Mouse (Mus musculus): ENCODE data around the gene Cpa3. TPM values are rescaled to one million over a fixed set of nuclear protein-coding genes. Genes with fewer than 3 reads are reported as not detected.

The Cpa3 gene
- 10 to 100 TPM in 1 of 2 experiments, 1 to 10 TPM in 1; 8.1 to 12.6 TPM for total RNA-seq (2021)
- long read RNA-seq, experiment 1, transcript Cpa3-201 (11 exons, 1,449 nt): major isoform, 6 of 7 reads
- long read RNA-seq, experiment 1, partial matches to known transcripts: 0 of 7 reads
- long read RNA-seq, experiment 1, other reads (novel, unspliced or antisense): 1 of 7 reads
- long read RNA-seq, experiment 2, partial matches to known transcripts: 0 of 1 reads
- long read RNA-seq, experiment 2, other reads (novel, unspliced or antisense): 0 of 1 reads

DNA sequence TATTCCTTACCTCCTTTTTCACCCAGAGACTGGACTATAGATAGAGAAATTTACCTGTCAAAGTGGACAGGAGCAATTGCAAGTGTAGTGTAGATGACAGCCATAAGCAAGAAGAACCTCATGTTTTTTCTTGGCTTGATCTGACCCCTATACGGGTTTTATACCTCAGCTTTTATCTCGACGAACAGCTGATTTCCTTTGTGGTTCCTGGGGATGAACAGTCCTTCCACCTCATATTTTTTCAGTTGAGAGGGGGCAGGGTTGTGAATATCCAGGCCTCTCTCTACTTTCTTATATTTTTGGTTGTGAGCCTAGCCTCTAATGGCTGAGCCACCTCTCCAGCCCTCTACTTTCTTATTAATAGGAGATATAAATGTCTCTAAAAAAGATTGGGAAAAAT lies at the start of gene Cpa3:
Cpa3 (minus strand) TSS at position 132 of the 400 bp plus-strand sequence.
- DNase-seq (ENCODE audit: low spot score in 2 of 2): no peak

DNA sequence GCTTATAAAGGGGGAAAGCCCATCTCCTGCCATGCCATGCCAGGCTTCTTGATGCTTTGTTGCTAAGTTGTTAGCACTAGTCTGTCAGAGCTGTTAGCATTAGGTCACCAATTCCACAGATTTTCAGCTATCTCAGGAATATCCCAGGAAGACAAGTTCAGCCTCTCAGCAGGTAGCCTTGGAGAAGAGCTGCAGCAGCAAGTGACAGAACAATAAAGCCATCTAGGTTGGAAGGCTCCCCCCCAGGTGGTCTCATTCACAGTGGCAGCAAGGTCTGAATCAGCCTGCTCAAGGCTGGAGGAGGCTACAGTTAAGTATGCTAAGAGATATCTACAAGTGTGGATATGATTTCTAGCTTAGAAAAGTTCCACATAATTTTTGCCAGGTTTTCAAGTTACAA lies 49.4 kb upstream of the Cpa3 start:
- no peak for DNase-seq (ENCODE audit: low spot score in 2 of 2)

DNA sequence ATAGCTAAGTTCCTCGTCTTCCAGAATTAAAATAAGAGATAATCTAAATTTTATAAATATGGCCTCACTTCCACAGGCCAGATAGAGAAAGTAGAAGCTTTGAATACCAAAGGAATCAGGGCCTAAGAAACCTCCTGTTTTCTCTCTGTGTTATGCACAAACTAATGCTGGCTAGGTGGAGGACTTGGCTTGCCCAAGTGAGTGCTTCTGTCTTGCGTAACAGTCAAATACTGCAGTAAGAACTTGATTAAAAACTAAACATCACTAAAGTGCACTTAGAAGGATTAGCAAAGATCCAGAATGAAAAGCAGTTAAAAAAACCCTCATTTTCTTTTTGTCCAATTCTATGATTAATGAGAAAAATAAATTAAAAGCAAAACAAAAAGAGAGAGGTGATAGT lies 46.8 kb upstream of the Cpa3 start:
- DNase-seq (ENCODE audit: low spot score in 2 of 2): no peak

DNA sequence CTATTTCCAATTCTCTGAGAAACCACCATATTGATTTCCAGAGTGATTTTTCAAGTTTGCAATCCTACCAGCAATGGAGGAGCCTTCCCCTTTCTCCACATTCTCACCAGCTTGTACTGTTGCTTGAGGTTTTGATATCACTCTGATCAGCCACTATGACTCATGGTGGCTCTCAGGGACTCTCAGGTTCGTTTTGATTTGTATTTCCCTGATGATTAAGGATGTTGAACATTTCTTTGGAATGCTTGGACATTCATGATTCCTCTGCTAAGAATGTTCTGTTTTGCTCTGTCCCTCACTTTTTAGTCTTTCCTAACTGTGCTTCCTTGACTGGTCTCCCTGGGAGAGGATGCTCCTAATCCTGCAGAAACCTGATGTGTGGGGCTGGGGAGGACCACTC lies 39.8 kb upstream of the Cpa3 start:
- no peak for DNase-seq (ENCODE audit: low spot score in 2 of 2)

GRCm38 (mm10) chr3:20275633-20276032 lies 33.7 kb upstream of the Cpa3 start, which contains the start of gene Cpb1:
Gene Cpb1 (minus strand): TSS chr3:20275733.
- DNase-seq (ENCODE audit: low spot score in 2 of 2): no peak

GRCm38 (mm10) chr3:20254566-20255479 lies 12.8 kb upstream of the Cpa3 start:
- no peak for DNase-seq (ENCODE audit: low spot score in 2 of 2)

DNA sequence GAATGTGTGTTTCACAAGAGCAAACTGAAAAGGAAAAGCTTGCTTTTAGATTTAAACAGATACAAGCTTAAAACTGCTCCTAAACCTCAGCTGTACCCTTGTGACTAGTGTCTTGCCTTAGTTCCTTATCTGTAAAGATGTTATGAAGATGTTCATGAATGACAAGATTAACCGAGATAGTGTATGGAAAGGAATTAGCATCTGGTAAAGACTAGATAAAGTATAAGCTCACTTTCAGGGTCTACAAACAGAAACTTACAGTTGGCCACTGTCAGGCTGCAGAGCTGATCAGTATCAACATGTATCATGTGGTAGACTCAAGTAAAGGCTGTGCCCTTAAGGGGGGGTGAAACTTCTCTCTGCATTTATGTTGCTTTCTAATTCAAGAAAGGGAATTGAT lies 1.9 kb upstream of the Cpa3 start:
- no peak for DNase-seq (ENCODE audit: low spot score in 2 of 2)

DNA sequence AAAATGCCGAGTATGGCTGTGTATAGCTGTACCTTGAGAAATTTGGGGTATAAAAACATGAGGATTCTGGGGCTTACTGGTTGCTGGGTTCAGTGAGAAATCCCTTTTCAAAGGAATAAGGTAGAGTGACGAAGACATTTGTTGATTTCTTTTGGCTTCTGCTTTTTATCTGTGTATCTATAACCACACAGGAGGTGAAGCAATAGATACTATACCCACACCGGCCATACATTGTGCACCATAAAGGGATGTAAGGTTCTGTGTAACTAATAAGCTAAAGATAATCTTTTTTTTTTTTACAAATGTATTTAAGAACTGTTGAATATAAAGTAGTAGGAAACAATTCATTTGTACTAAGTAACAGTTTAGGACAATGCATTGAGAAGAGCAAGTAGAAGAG lies 2.2 kb downstream of the Cpa3 start:
- no peak for DNase-seq (ENCODE audit: low spot score in 2 of 2)

DNA sequence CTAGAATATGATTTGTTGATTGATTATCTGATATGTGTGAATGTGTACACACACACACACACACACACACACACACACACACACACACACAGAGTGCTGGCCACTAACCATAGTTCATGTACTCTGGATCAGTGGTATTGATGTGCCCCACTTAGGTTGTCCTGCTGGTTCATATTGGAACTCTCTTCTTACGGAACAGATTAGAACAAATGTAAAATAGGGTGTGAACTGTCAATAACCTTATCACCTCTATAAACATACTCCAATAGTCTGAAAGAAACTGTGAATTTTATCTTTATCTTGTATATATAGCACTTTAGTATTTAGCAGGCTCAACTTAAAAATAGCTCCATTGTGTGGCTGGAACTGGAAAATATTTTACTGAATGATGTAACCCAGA lies 5.0 kb downstream of the Cpa3 start:
- no peak for DNase-seq (ENCODE audit: low spot score in 2 of 2)

- DNase-seq (ENCODE audit: low spot score in 2 of 2): no peak
Measured at GRCm38 (mm10) chr3:20229027-20229426, 13.0 kb downstream of the Cpa3 start.

DNA sequence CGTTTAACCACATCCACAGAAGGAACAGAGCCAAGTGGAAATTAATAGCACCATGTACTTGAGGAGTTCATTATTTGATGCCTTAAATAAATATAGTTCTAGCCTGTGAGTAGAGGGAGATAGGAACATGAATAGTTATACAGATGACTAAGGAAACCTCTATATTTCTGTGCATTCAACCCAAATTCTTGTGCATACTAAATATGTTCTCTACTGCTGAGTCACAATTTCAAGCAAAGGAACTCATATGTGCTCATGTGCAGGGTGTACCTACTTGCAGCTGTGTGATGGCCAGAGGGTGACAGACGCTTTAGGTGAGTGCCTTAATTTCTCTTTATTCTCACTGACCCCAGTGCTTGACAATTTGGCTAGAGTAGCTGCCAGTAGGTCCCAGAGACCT lies 16.6 kb downstream of the Cpa3 start:
- no peak for DNase-seq (ENCODE audit: low spot score in 2 of 2)

DNA sequence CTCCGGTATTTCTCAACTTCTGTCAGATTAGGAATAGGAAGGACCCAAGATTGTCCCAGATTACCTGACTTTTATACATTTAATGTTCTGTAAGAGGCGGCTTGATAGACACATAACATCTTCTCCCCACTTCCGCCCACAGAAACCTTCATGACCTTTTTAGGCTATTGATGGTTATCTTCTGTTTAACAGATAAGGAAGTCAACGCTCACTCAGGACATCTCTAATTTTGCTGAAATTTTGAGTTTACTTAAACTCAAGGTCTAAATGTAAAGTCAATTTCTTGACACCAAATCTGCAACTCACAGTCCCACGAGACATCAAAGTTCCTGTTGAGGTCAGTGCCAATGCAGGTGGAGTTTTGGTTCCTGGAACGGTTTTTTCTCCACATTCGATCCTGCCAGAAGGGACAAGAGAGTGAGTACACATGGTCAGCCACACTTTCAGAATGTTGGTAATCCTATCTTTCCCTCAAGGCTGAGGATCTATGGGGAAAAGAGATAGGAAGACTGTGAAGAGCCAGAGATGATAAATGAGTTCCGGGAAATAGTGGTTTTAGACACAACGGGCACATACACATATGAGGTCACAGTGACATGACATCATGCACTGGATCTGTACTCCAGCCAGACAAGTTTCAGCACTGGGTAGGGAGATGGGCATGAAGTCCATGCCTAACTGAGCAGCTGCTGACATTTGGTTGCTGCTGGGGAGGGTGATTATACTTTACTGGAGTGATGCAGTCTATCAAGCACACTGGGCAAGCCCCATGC lies 18.9 kb downstream of the Cpa3 start:
- no peak for DNase-seq (ENCODE audit: low spot score in 2 of 2)

- DNase-seq (ENCODE audit: low spot score in 2 of 2): no peak
Measured at GRCm38 (mm10) chr3:20222136-20222535, 19.8 kb downstream of the Cpa3 start.

DNA sequence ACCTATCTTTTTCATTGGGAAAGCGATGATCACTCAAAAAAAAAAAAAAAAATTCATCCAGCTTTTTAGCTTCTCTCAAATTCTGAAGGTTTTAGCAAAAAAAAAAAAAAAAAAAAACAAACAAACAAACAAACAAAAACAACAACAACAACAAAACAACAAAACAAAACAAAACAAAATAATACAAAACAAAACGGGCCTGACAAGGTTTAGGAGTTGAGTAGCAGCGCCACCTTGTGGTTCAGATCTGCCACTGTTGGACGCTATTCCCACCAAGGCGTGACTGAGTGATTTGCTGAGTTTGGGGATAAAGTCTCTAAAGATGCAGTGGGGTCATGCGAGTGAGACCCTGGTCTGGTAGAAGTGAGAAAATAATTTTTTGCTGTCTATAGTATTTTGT lies 43.1 kb downstream of the Cpa3 start:
- DNase-seq (ENCODE audit: low spot score in 2 of 2): peak; percentile 8 to 20

- DNase-seq (ENCODE audit: low spot score in 2 of 2): peak in 1 of 2 experiments; percentile 5
Measured at GRCm38 (mm10) chr3:20197878-20198277, 44.1 kb downstream of the Cpa3 start.

DNA sequence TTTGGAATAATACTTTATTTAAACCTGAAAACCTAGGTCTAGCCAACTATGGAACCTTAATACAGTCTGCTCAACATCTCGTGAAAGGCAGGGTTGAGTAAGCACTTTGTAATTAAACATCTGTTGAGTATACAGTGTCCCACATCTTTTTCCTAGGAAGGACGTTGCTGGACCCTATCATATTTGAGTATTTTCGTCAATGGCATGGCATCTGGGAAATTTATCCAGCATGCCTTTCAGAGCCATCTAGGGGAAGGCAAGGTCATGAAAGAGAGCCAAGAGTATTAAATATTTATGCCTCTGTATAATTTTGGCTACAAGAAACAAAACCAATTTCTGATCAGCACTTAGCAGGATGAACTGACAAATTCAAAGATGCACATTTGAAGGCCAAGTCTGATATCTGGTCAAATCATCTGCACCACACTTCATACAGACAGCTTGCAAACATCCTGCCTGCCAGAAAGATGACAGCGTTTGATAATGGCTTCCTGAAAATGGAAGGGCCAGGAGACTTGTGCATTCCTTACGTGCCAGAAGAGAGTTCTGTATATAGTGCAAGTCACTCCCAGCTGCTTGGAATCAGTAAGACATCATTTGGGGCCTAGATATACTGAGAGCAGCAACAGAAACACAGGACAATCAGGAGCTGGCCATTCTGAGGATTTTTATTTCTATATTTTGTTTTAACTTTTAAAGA lies 52.9 kb downstream of the Cpa3 start:
- no peak for DNase-seq (ENCODE audit: low spot score in 2 of 2)

DNA sequence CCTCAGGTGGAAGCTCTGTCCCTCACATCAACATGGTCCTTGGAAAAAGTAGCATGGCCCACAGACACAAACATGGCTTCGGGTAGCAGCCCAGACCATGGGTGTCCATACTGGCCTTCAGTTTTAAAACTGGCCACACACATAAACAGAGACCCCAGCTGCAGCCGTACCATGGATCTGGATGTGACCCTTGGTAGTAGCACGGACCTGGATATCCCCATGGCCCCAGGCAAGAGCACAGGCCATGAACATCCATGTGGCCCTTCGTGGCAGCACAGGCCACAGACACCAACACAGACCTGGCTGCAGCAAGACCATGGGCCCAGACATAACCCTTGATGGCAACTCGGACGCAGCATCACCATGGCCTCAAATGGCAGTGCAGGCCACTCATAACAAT lies 69.6 kb downstream of the Cpa3 start:
- no peak for DNase-seq (ENCODE audit: low spot score in 2 of 2)

- DNase-seq (ENCODE audit: low spot score in 2 of 2): no peak
Measured at GRCm38 (mm10) chr3:20167487-20167886, 74.5 kb downstream of the Cpa3 start.

Measured in adrenal gland, postnatal 4 days (tissue).